Mouse (Mus musculus): ENCODE data around the gene Cacna1c.

- no peak for TF ChIP-seq CTCF (IDR thresholded peaks at IDR 0.05)
- TF ChIP-seq EP300 (IDR thresholded peaks at IDR 0.05) = no peak
These were observed 41.3 kb upstream of the Cacna1c start for GRCm38 (mm10) chr6:119237427-119237989.

Measured in lung, postnatal 0 days (tissue).